Mouse (Mus musculus) embryonic facial prominence, embryonic 11.5 days (tissue): ENCODE results near the gene Grm7. TPM values are rescaled to one million over a fixed set of nuclear protein-coding genes. Genes with fewer than 3 reads are reported as not detected.

Source experiments
- ATAC-seq: fragments of 200-750 bp; cut with Nextera tagmentation; replicated peaks from 2 replicates; pipeline ENCODE4 v1.8.0; 2017; ENCODE audit warnings: low read depth; ENCODE audit not compliant: insufficient number of reproducible peaks, low FRiP score, low TSS enrichment
- DNase-seq: peaks from one replicate; pipeline ENCODE4 v3.0.0-alpha.2; 2015; ENCODE audit warnings: low spot score
- H3K27ac ChIP-seq: fragments of 300-500 bp; sonication (generic); replicated peaks from 2 replicates; pipeline ENCODE4 v1.5.1; 2014; ENCODE audit warnings: mild to moderate bottlenecking, low read depth, low read length, control low read depth
- H3K27me3 ChIP-seq: fragments of 300-500 bp; sonication (generic); 2 replicates; pipeline ENCODE4 v1.6.1; 2014; ENCODE audit warnings: mild to moderate bottlenecking, low read length, moderate library complexity, mixed read lengths; ENCODE audit not compliant: control insufficient read depth, insufficient read depth
- H3K36me3 ChIP-seq: fragments of 300-500 bp; sonication (generic); replicated peaks from 2 replicates; pipeline ENCODE4 v1.6.1; 2014; ENCODE audit warnings: low read depth, mild to moderate bottlenecking, low read length, moderate library complexity, mixed read lengths; ENCODE audit not compliant: control insufficient read depth, insufficient read depth
- H3K4me1 ChIP-seq: fragments of 300-500 bp; sonication (generic); 2 replicates; pipeline ENCODE4 v1.6.1; 2014; ENCODE audit warnings: low read length, mixed read lengths; ENCODE audit not compliant: control insufficient read depth, insufficient read depth
- H3K4me2 ChIP-seq: fragments of 300-500 bp; sonication (generic); 2 replicates; pipeline ENCODE4 v1.6.1; 2014; ENCODE audit warnings: low read depth, mild to moderate bottlenecking, control low read depth, low read length, moderate library complexity
- H3K4me3 ChIP-seq: fragments of 300-500 bp; sonication (generic); 2 replicates; pipeline ENCODE4 v1.5.1; 2014; ENCODE audit warnings: low read depth, low read length, control low read depth
- H3K9ac ChIP-seq: fragments of 300-500 bp; sonication (generic); replicated peaks from 2 replicates; pipeline ENCODE4 v1.6.1; 2014; ENCODE audit warnings: mild to moderate bottlenecking, control low read depth, low read length
- H3K9me3 ChIP-seq: fragments of 300-500 bp; sonication (generic); replicated peaks from 2 replicates; pipeline ENCODE4 v1.6.1; 2016; ENCODE audit warnings: mild to moderate bottlenecking, low read length, inconsistent platforms, mixed read lengths; ENCODE audit not compliant: control insufficient read depth
- WGBS: fragments of 180-500 bp; shearing (Covaris S2); extraction: QIAGEN DNeasy Blood & Tissue Kit; methylation state at CpG from one replicate; pipeline ENCODE4 v1.1.7; 2014; 5-methylcytosine and 5-hydroxymethylcytosine counted together
- polyA plus RNA-seq: library from polyadenylated mRNA; unstranded; fragments of >200 nt; fragmentation: Nextera tagmentation; extraction: Ambion mirVana; gene quantifications from 2 replicates; pipeline ENCODE4 v1.2.1, GENCODE M21; 2014

Grm7 gene
- polyA plus RNA-seq, 1 experiment from 2014 or later, result 0.63 TPM

- 67% methylated on average over 1 of the region's 1 CpGs for WGBS
- Histone ChIP-seq H3K9me3 (no peaks in the 10 kb centered on the region), H3K36me3 (no peaks in the 10 kb centered on the region), H3K27ac (no peak overlapping the region), H3K4me2 (no peak overlapping the region), H3K4me1 (no peaks in the 10 kb centered on the region), H3K9ac (no peak overlapping the region), H3K27me3 (no peaks in the 10 kb centered on the region), H3K4me3 (no peak overlapping the region)
- DNase-seq, result no peak
- no peak for ATAC-seq
Measured at GRCm38 (mm10) chr6:111481866-111482265, 836.5 kb downstream of the Grm7 start.

- no peak overlapping the region for H3K4me3 ChIP-seq
- ATAC-seq, result no peak
- no peaks in the 10 kb centered on the region for H3K27me3 ChIP-seq
- H3K4me1 ChIP-seq, result no peaks in the 10 kb centered on the region
- H3K9ac ChIP-seq, result no peak overlapping the region
- H3K36me3 ChIP-seq, result no peaks in the 10 kb centered on the region
- H3K4me2 ChIP-seq, result no peak overlapping the region
- DNase-seq, result no peak
- H3K27ac ChIP-seq, result no peak overlapping the region
- no peaks in the 10 kb centered on the region for H3K9me3 ChIP-seq
Measured at GRCm38 (mm10) chr6:111486081-111486480, 840.7 kb downstream of the Grm7 start.

GRCm38 (mm10) chr6:111487556-111487955, 842.2 kb downstream of the Grm7 start:
- Histone ChIP-seq H3K36me3 (no peaks in the 10 kb centered on the region), H3K9me3 (no peaks in the 10 kb centered on the region), H3K27me3 (no peaks in the 10 kb centered on the region), H3K4me1 (no peaks in the 10 kb centered on the region), H3K4me3 (no peak overlapping the region), H3K4me2 (no peak overlapping the region), H3K9ac (no peak overlapping the region), H3K27ac (no peak overlapping the region)
- 86% methylated on average over 4 of the region's 4 CpGs for WGBS
- no peak for DNase-seq
- no peak for ATAC-seq

GRCm38 (mm10) chr6:111492166-111492565, 846.8 kb downstream of the Grm7 start:
- no peaks in the 10 kb centered on the region for H3K9me3 ChIP-seq
- H3K4me2 ChIP-seq, result no peak overlapping the region
- no peak overlapping the region for H3K9ac ChIP-seq
- no peaks in the 10 kb centered on the region for H3K4me1 ChIP-seq
- DNase-seq (no peak), ATAC-seq (no peak)
- H3K36me3 ChIP-seq, result no peaks in the 10 kb centered on the region
- H3K27ac ChIP-seq, result no peak overlapping the region
- H3K4me3 ChIP-seq, result no peak overlapping the region
- no peaks in the 10 kb centered on the region for H3K27me3 ChIP-seq

DNA sequence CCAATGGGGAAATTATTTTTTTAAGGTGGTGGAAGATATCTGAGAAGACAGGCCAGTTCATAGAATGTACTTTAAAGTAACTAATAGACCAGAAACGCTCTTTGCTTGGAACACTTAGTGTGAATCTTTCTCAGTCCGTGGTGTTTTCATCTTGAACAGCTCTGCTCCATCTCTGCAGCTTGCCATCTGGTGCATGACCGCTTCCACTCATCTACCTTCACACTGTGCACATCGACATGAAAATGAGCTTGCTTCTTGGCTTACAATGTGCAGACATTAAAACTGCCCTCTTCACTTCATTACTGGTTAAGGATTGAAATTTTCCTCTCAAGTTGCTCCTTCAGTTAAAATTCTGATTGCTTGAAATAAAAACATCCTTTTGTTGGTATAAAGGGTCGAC, 854.2 kb downstream of the Grm7 start:
- Histone ChIP-seq H3K4me1 (no peaks in the 10 kb centered on the region), H3K27me3 (no peaks in the 10 kb centered on the region), H3K9me3 (no peaks in the 10 kb centered on the region), H3K4me3 (no peak overlapping the region), H3K36me3 (no peaks in the 10 kb centered on the region), H3K4me2 (no peak overlapping the region), H3K9ac (no peak overlapping the region), H3K27ac (no peak overlapping the region)
- WGBS, result 81% methylated on average over 5 of the region's 5 CpGs
- ATAC-seq, result no peak
- no peak for DNase-seq

GRCm38 (mm10) chr6:111510768-111511459, 865.5 kb downstream of the Grm7 start:
- Histone ChIP-seq H3K36me3 (no peaks in the 10 kb centered on the region), H3K27me3 (no peaks in the 10 kb centered on the region), H3K4me2 (no peak overlapping the region), H3K9me3 (no peaks in the 10 kb centered on the region), H3K9ac (no peak overlapping the region), H3K27ac (no peak overlapping the region), H3K4me3 (no peak overlapping the region), H3K4me1 (no peaks in the 10 kb centered on the region)
- DNase-seq, result no peak
- no peak for ATAC-seq
- 68% methylated on average over 1 of the region's 1 CpGs for WGBS

GRCm38 (mm10) chr6:111512359-111512758, 867.0 kb downstream of the Grm7 start:
- no peak overlapping the region for H3K27ac ChIP-seq
- no peak overlapping the region for H3K4me3 ChIP-seq
- H3K36me3 ChIP-seq, result no peaks in the 10 kb centered on the region
- H3K9ac ChIP-seq, result no peak overlapping the region
- H3K9me3 ChIP-seq, result no peaks in the 10 kb centered on the region
- no peaks in the 10 kb centered on the region for H3K27me3 ChIP-seq
- 55% methylated on average over 2 of the region's 2 CpGs for WGBS
- H3K4me1 ChIP-seq, result no peaks in the 10 kb centered on the region
- ATAC-seq (no peak), DNase-seq (no peak)
- no peak overlapping the region for H3K4me2 ChIP-seq

DNA sequence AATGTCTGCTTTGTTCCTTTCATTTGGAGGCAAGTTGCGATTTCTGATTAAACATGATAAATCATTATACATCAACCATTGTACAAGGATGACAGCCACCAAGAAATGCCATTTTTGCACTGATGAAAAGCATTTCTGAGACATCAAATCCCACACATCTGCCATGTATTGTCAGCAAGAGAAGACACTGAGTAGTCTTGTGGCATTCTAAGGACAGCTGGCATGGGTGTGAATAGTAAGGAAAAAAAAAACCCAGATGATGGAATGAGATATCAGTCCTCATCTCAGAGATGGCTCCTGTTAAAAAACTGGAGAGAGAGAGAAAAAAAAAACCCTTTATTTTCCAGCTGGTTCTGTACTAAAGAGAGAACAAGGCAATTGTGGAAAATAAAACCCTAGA, 875.8 kb downstream of the Grm7 start:
- no peaks in the 10 kb centered on the region for H3K36me3 ChIP-seq
- no peak for DNase-seq
- no peak overlapping the region for H3K27ac ChIP-seq
- no peak overlapping the region for H3K4me3 ChIP-seq
- H3K27me3 ChIP-seq, result no peaks in the 10 kb centered on the region
- H3K9ac ChIP-seq, result no peak overlapping the region
- WGBS, result 88% methylated on average over 1 of the region's 1 CpGs
- ATAC-seq, result no peak
- H3K4me1 ChIP-seq, result no peaks in the 10 kb centered on the region
- H3K4me2 ChIP-seq, result no peak overlapping the region
- no peaks in the 10 kb centered on the region for H3K9me3 ChIP-seq
